Mouse (Mus musculus): ENCODE measurements around the gene Exoc6.

GRCm38 (mm10) chr19:37580438-37580837 lies 30.2 kb downstream of the Exoc6 start:
- TF ChIP-seq POLR2A (IDR thresholded peaks at IDR 0.05; ENCODE audit: insufficient read length, low read depth) (no peak), TCF3 (IDR thresholded peaks at IDR 0.05; ENCODE audit: insufficient read length, low read depth) (no peak), E2F4 (IDR thresholded peaks at IDR 0.05; ENCODE audit: insufficient read depth) (no peak), POLR2AphosphoS2 (IDR thresholded peaks at IDR 0.05; ENCODE audit: insufficient read length, low read depth) (no peak), CEBPB (IDR thresholded peaks at IDR 0.05; ENCODE audit: insufficient read depth, poor library complexity, severe bottlenecking) (no peak), TCF12 (IDR thresholded peaks at IDR 0.05; ENCODE audit: insufficient read depth, poor library complexity, severe bottlenecking) (no peak), MAX (IDR thresholded peaks at IDR 0.05; ENCODE audit: low read depth) (no peak), MYOD1 (IDR thresholded peaks at IDR 0.05; ENCODE audit: control insufficient read depth in 1 of 3, insufficient read length in 2 of 3, low read depth in 2 of 3) (no peak), USF1 (IDR thresholded peaks at IDR 0.05; ENCODE audit: low read depth) (no peak)

All from myocyte (in vitro differentiated cells).